Mouse (Mus musculus) small intestine, adult 2 months (tissue): Measurements from ENCODE around the gene Nav2.

Source experiments
- CTCF ChIP-seq: fragments of 200-500 bp; IDR thresholded peaks from 2 replicates; pipeline ENCODE4 v1.5.1; 2012; ENCODE audit warnings: low read depth, mild to moderate bottlenecking, control low read depth, inconsistent platforms, low read length, moderate library complexity, mixed read lengths; ENCODE audit not compliant: insufficient replicate concordance, insufficient read length; ENCODE audit errors: extremely low read depth
- POLR2A ChIP-seq: fragments of 200-500 bp; IDR thresholded peaks from 2 replicates; pipeline ENCODE4 v1.6.1; 2012; ENCODE audit warnings: low read depth, mild to moderate bottlenecking, control low read depth, inconsistent platforms, low read length, moderate library complexity

DNA sequence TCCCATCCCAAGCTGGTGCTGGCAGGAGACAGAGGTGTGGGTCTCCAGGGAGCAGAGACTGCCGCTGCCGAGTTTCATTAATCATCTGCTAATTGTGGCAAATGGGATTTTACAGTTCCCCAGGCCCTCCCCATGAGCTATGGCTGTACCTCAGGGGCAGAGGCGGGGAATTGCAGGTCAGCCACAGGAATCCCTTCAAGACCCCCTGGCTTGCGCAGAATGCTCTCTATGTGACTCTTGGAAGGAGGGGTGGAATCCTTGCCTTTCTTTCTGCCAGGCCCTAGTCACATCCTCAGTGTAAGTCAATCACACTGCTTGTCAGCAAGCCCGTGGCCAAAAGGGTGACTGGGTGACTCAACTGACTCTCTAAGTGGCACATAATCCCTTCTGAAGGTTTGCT, 182.9 kb downstream of the Nav2 start:
- TF ChIP-seq CTCF, result no peak
- no peak for TF ChIP-seq POLR2A
